Mouse (Mus musculus) limb, embryonic 14.5 days (tissue): ENCODE data around the gene Arl14. TPM values are rescaled to one million over a fixed set of nuclear protein-coding genes. Genes with fewer than 3 reads are reported as not detected.

ENCODE experiments used
- ATAC-seq: fragments of 200-750 bp; cut with Nextera tagmentation; 2 replicates; pipeline ENCODE4 v1.8.0; 2017; ENCODE audit warnings: low read depth, moderate number of reproducible peaks, moderate TSS enrichment; ENCODE audit not compliant: low FRiP score
- DNase-seq: peaks from one replicate; pipeline ENCODE4 v3.0.0-alpha.2; 2015; ENCODE audit warnings: low spot score
- H3K27ac ChIP-seq: fragments of 300-500 bp; sonication (generic); replicated peaks from 2 replicates; pipeline ENCODE4 v1.5.1; 2014; ENCODE audit warnings: low read depth, mild to moderate bottlenecking, low read length, moderate library complexity, mixed read lengths
- H3K27me3 ChIP-seq: fragments of 300-500 bp; sonication (generic); 2 replicates; pipeline ENCODE4 v1.6.1; 2014; ENCODE audit warnings: low read length, mixed read lengths; ENCODE audit not compliant: control insufficient read depth, insufficient read depth
- H3K36me3 ChIP-seq: fragments of 300-500 bp; sonication (generic); 2 replicates; pipeline ENCODE4 v1.6.1; 2014; ENCODE audit warnings: mild to moderate bottlenecking, low read length, moderate library complexity, mixed read lengths; ENCODE audit not compliant: control insufficient read depth, insufficient read depth
- H3K4me1 ChIP-seq: fragments of 300-500 bp; sonication (generic); 2 replicates; pipeline ENCODE4 v1.6.1; 2014; ENCODE audit warnings: antibody characterized with exemption, low read length, mixed read lengths; ENCODE audit not compliant: control insufficient read depth, insufficient read depth
- H3K4me2 ChIP-seq: fragments of 300-500 bp; sonication (generic); replicated peaks from 2 replicates; pipeline ENCODE4 v1.6.1; 2014; ENCODE audit warnings: low read depth, mild to moderate bottlenecking, low read length, moderate library complexity; ENCODE audit not compliant: severe bottlenecking
- H3K4me3 ChIP-seq: fragments of 300-500 bp; sonication (generic); replicated peaks from 2 replicates; pipeline ENCODE4 v1.5.1; 2014; ENCODE audit warnings: low read length
- H3K9ac ChIP-seq: fragments of 300-500 bp; sonication (generic); 2 replicates; pipeline ENCODE4 v1.6.1; 2014; ENCODE audit warnings: mild to moderate bottlenecking, low read depth, low read length, moderate library complexity; ENCODE audit not compliant: severe bottlenecking
- H3K9me3 ChIP-seq: fragments of 300-500 bp; sonication (generic); 2 replicates; pipeline ENCODE4 v1.6.1; 2016; ENCODE audit warnings: low read length; ENCODE audit not compliant: control insufficient read depth
- POLR2A ChIP-seq: fragments of 200-500 bp; IDR thresholded peaks from 2 replicates; pipeline ENCODE4 v1.8.0; 2012; ENCODE audit warnings: inconsistent platforms, mild to moderate bottlenecking, moderate library complexity, borderline replicate concordance; ENCODE audit not compliant: insufficient read depth, insufficient read length; ENCODE audit errors: extremely low read depth
- WGBS: fragments of 180-500 bp; shearing (Covaris S2); extraction: QIAGEN DNeasy Blood & Tissue Kit; methylation state at CpG from one replicate; pipeline ENCODE4 v1.1.7; 2014; 5-methylcytosine and 5-hydroxymethylcytosine counted together
- polyA plus RNA-seq, 2 experiments: library from polyadenylated mRNA; depleted of rRNA in 1 of 2; stranded (reverse) in 1 of 2; unstranded in 1 of 2; fragments of >200 nt; fragmentation: Nextera tagmentation in 1 of 2; extraction: Ambion mirVana in 1 of 2; gene quantifications; 2 replicates each; pipeline versions ENCODE4 v1.2.1 to v1.2.3; 2012 to 2014

Arl14 gene
- polyA plus RNA-seq, 2 experiments, result not detected

DNA sequence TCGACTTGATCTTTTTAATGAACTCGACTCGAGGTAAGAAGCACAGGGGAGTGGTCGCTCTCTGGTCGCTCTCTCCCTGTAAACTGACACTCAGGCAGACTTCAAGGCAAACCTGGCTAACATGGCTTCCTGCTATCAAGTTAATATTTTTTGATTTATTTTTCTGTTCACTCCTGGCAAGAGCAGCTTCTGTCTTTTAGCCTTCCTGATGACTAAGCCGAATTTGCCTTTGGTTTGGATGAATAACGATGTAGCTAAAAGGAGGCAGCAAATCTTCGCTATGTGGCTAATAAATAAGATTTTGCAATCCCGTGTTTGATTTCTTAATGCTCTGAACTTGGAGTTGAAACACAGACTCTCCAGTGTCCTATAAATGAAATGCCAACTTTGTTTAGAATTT is 27.7 kb upstream of the Arl14 start:
- H3K4me1 ChIP-seq, result peaks cover 5% of the 10 kb centered on the region; the same call in 1 of the 2 replicates
- H3K36me3 ChIP-seq, result no peaks in the 10 kb centered on the region
- TF ChIP-seq POLR2A, result no peak
- no peak overlapping the region for H3K4me3 ChIP-seq
- no peaks in the 10 kb centered on the region for H3K9me3 ChIP-seq
- no peak overlapping the region for H3K4me2 ChIP-seq
- no peak overlapping the region for H3K27ac ChIP-seq
- no peaks in the 10 kb centered on the region for H3K27me3 ChIP-seq
- DNase-seq (no peak), ATAC-seq (no peak)
- no peak overlapping the region for H3K9ac ChIP-seq
- WGBS, result 25% methylated on average over 9 of the region's 9 CpGs

DNA sequence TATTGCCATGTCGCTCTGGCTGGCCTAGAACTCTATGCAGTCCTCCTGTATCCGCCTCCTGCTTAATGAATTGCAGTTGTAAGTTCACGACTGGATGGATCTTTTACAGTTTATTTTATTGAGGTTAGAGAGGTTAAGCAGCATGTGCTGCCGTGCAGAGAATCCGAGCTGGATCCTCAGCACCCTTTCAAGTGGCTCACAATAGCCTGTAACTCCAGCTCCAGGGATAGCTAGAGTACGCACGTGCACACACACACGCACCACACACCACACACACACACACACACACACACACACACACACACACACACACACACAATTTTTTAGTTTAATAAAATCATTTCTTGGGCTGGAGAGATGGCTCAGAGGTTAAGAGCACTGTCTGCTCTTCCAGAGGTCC is 27.0 kb upstream of the Arl14 start:
- WGBS, result 27% methylated on average over 8 of the region's 8 CpGs
- no peaks in the 10 kb centered on the region for H3K9me3 ChIP-seq
- no peak for ATAC-seq
- DNase-seq, result no peak
- peaks cover 5% of the 10 kb centered on the region; the same call in 1 of the 2 replicates for H3K4me1 ChIP-seq
- H3K27ac ChIP-seq, result no peak overlapping the region
- H3K36me3 ChIP-seq, result no peaks in the 10 kb centered on the region
- H3K27me3 ChIP-seq, result no peaks in the 10 kb centered on the region
- no peak overlapping the region for H3K9ac ChIP-seq
- no peak overlapping the region for H3K4me2 ChIP-seq
- TF ChIP-seq POLR2A, result no peak
- no peak overlapping the region for H3K4me3 ChIP-seq

DNA sequence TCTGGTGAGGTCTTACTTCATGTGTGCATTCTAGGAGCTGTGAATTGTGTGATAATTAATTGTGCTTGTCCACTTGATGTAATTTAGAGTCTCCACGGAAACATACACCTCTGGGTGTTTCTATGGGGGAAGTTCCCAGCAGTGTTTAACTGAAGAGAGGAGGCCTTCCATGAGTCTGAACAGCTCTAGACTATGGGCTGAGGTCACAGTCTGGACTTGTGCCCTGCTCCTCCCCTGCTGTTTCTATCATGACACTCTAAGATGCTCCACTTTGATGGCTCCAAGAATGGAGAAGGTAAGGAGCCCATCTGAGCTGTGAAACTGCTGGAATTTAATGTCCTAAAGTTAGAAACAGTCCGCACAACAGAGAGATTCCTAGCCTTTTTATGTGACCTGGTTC is 24.1 kb upstream of the Arl14 start:
- H3K36me3 ChIP-seq, result no peaks in the 10 kb centered on the region
- no peak for ATAC-seq

DNA sequence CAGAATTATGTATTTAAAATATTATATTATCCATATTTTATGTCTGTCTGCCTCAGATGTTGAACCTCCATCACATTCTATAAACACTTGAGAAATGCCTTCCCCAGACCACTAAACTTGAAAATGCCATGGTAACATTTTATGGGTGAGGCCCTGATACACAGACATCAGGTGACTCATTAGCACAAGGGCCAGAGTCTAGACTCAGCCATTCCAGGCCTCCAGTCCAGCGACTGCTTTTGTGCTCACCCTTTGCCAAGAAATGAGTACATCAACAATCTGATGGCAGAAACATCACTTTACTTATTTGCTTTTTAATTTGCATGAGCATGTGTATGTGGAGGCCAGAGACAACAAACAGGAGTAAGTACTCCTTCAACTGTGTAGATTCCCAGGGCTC is 22.0 kb upstream of the Arl14 start:
- TF ChIP-seq POLR2A, result no peak
- no peaks in the 10 kb centered on the region for H3K9me3 ChIP-seq
- H3K27ac ChIP-seq, result no peak overlapping the region
- DNase-seq (no peak), ATAC-seq (no peak)
- H3K36me3 ChIP-seq, result no peaks in the 10 kb centered on the region
- no peak overlapping the region for H3K9ac ChIP-seq
- no peak overlapping the region for H3K4me2 ChIP-seq
- no peaks in the 10 kb centered on the region for H3K27me3 ChIP-seq
- 23% methylated on average over 1 of the region's 1 CpGs for WGBS
- H3K4me1 ChIP-seq, result peaks cover 3% of the 10 kb centered on the region; the same call in 1 of the 2 replicates
- H3K4me3 ChIP-seq, result no peak overlapping the region

More for the DNA sequence above, 24.1 kb upstream of the Arl14 start:
- WGBS, result 34% methylated on average over 2 of the region's 2 CpGs
- Histone ChIP-seq H3K27ac (no peak overlapping the region), H3K9ac (no peak overlapping the region), H3K4me2 (no peak overlapping the region), H3K9me3 (no peaks in the 10 kb centered on the region), H3K27me3 (no peaks in the 10 kb centered on the region), H3K4me3 (no peak overlapping the region), H3K4me1 (peaks cover 5% of the 10 kb centered on the region; the same call in 1 of the 2 replicates)
- no peak for TF ChIP-seq POLR2A
- DNase-seq, result peak; percentile 7

DNA sequence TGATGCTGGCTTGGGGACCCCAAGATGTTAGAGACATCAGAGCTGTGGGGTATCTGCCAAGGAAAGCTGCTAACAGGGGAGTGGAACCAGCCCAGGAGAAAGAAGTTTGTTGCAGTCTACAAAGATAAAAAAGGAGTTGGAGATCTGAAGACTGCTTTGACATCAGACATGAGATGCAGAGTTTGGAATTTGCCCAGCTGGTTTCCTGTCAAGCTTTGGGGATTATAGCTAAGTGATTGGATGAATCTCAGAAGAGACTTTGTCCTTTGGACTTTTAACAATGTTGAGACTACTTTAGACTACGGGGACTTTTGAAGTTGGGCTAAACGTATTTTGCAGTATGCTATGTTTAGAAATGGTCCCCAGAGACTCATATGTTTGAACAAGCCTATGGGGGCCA is 21.0 kb upstream of the Arl14 start:
- H3K9me3 ChIP-seq, result no peaks in the 10 kb centered on the region
- ATAC-seq (no peak), DNase-seq (no peak)
- no peak overlapping the region for H3K4me3 ChIP-seq
- H3K27ac ChIP-seq, result no peak overlapping the region
- TF ChIP-seq POLR2A, result no peak
- no peaks in the 10 kb centered on the region for H3K27me3 ChIP-seq
- no peak overlapping the region for H3K9ac ChIP-seq
- H3K36me3 ChIP-seq, result no peaks in the 10 kb centered on the region
- no peak overlapping the region for H3K4me2 ChIP-seq
- H3K4me1 ChIP-seq, result peaks cover 3% of the 10 kb centered on the region; the same call in 1 of the 2 replicates
- WGBS, result 58% methylated on average over 2 of the region's 2 CpGs

DNA sequence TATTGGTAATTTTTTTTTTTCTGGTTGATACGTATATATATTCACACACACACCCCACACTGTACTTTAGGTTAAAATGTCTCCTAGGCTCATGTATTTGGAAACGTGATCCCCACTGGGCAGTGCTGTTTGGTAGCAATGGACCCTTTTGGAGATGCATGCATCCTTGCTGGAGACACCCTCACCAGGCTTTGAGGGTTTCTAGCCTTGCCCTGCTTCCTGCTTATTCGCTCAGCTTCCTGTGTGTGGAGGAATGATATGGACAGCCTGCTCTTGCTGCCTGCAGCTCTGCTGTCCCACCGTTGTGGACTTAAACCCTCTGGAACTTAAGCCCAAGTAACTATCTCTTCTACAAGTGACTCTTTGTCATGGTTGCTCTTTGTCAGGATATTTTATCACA is 19.3 kb upstream of the Arl14 start:
- no peaks in the 10 kb centered on the region for H3K27me3 ChIP-seq
- DNase-seq (no peak), ATAC-seq (no peak)
- no peaks in the 10 kb centered on the region for H3K9me3 ChIP-seq
- no peak for TF ChIP-seq POLR2A
- no peak overlapping the region for H3K9ac ChIP-seq
- H3K27ac ChIP-seq, result no peak overlapping the region
- H3K4me3 ChIP-seq, result no peak overlapping the region
- H3K4me2 ChIP-seq, result no peak overlapping the region
- no peaks in the 10 kb centered on the region for H3K36me3 ChIP-seq
- 84% methylated on average over 4 of the region's 4 CpGs for WGBS
- H3K4me1 ChIP-seq, result peaks cover 3% of the 10 kb centered on the region; the same call in 1 of the 2 replicates
